Mouse (Mus musculus): Measurements from ENCODE around the gene B3gnt9. TPM values are rescaled to one million over a fixed set of nuclear protein-coding genes. Genes with fewer than 3 reads are reported as not detected.
A peak's percentile ranks its signal among the peaks of the same experiment; 100 is the strongest.

The B3gnt9 gene
- polyA plus RNA-seq, 1 experiment from 2014 or later: 50.8 TPM

DNA sequence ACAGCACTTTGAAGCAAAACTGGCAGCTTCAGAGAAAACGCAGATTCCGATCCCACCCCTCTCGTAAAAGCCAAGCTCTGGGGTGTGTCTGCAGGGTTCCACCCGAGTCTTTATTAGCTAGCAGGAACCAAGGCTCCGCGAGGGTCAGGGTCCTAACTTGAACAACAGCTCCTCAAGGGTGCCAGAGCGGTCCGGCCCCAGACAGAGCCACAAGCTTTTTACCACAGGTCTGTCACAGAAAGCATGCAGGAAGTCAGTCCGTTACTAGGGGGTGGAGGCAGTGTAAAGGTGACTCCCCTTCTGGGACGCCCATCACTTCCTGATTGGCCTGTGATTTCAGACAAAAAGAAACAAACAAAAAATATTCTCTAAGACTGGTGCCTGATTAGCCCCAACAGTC lies 10.2 kb upstream of the B3gnt9 start:
- no peak for ATAC-seq (ENCODE audit: insufficient number of reproducible peaks, low FRiP score, low TSS enrichment, low read depth)
- Histone ChIP-seq H3K27ac (no peak overlapping the region), H3K36me3 (no peaks in the 10 kb centered on the region), H3K4me1 (peaks cover 38% of the 10 kb centered on the region), H3K27me3 (peaks cover 72% of the 10 kb centered on the region), H3K4me2 (peak overlapping the region; percentile 86), H3K9ac (no peak overlapping the region), H3K9me3 (no peaks in the 10 kb centered on the region), H3K4me3 (peak overlapping the region; percentile 68)
- WGBS: 5% methylated on average over 10 of the region's 10 CpGs

DNA sequence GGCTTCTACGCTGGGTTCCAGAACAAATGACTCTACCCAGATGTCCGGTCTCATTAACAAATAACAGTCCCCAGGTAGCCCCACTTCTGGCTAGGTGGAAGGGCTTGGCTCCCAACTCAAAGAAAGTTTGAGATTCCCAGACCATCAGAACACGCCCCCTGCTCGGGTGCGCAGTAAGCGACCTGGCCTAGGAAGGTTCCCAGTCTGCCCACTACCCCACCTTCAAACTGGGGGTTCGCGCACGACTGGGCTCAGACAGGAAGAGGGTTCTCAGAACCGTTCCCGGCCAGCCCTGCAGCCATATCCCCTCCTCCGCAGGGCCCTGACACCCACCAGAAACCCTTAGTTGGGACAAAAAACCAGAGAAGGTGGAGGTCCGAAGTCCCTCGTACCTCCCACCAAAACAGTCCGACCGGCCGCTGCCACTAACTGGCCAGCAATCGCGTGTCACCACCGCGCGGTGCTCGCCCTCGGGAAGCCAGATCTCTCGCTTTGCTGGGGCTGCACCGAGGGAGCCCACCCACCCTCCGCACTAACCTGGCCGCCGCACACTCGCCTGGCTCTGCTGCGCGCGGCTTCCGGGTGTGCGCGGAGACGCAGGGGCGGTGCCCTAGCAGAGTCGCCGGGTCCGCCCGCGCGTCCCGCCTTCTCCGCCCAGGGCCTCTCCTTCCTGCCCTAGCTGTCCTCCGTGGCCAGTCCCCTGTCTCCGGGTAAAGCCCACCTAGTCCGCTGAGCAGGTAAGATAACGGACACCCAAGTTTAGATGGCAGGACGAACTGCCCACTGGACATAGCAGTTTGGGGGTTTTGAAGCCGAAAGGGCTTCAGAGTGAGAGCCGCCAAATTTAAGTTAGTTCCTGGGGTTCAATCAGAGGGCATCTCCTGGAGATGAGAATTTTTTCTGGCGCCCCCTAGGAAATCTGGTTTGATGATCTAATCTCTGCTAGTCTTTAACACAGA lies 9.3 kb upstream of the B3gnt9 start, which contains the start of the genes Tradd and Fbxl8:
Gene Tradd (minus strand): TSS at position 586 of the 959 bp plus-strand sequence.
Gene Fbxl8 (plus strand): TSS at position 625 of the 959 bp plus-strand sequence.
- Histone ChIP-seq H3K4me2 (peak within 1 kb of the TSS; percentile 86), H3K27me3 (peaks cover 71% of the 10 kb centered on the region), H3K9ac (peak within 1 kb of the TSS; percentile 51), H3K9me3 (no peaks in the 10 kb centered on the region), H3K36me3 (no peaks in the 10 kb centered on the region), H3K27ac (no peak within 1 kb of the TSS; the same call in 1 of the 2 replicates), H3K4me3 (peak within 1 kb of the TSS; percentile 68), H3K4me1 (peaks cover 38% of the 10 kb centered on the region)
- no peak for ATAC-seq (ENCODE audit: insufficient number of reproducible peaks, low FRiP score, low TSS enrichment, low read depth)
- 2% methylated on average over 54 of the region's 54 CpGs for WGBS

DNA sequence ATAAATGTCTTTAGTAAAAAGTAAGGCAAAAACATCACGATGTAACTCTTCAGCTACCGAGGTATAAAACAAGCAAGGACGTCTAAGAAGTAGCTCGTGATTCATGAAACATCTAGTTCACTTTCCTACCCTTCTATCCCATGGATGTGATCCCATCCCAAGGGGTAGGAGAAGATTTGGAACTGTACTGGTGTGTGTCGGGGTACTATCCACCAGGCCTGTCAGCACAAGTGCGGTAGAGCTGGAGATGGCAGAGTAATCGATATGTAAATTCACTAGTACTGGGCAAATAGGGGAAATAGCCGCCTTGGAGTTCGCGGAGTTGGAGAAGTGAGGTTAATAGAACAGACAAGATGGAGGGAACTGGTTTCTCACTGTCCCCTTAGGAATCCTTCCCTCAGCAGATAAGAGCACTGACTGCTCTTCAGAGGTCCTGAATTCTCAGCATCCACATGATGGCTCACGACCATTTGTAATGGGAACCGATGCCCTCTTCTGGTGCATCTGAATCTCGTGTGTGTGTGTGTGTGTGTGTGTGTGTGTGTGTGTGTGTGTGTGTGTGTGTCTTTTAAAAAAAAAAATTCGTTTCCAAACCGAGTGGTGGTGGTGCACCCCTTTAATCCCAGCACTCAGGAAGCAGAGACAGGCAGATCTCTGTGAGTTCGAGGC lies 8.4 kb upstream of the B3gnt9 start:
- Histone ChIP-seq H3K4me3 (peak overlapping the region; percentile 68), H3K4me1 (peaks cover 36% of the 10 kb centered on the region), H3K9me3 (no peaks in the 10 kb centered on the region), H3K27me3 (peaks cover 71% of the 10 kb centered on the region), H3K27ac (no peak overlapping the region), H3K9ac (no peak overlapping the region), H3K4me2 (peak overlapping the region; percentile 86), H3K36me3 (no peaks in the 10 kb centered on the region)
- ATAC-seq (ENCODE audit: insufficient number of reproducible peaks, low FRiP score, low TSS enrichment, low read depth): no peak
- WGBS: 39% methylated on average over 16 of the region's 16 CpGs

DNA sequence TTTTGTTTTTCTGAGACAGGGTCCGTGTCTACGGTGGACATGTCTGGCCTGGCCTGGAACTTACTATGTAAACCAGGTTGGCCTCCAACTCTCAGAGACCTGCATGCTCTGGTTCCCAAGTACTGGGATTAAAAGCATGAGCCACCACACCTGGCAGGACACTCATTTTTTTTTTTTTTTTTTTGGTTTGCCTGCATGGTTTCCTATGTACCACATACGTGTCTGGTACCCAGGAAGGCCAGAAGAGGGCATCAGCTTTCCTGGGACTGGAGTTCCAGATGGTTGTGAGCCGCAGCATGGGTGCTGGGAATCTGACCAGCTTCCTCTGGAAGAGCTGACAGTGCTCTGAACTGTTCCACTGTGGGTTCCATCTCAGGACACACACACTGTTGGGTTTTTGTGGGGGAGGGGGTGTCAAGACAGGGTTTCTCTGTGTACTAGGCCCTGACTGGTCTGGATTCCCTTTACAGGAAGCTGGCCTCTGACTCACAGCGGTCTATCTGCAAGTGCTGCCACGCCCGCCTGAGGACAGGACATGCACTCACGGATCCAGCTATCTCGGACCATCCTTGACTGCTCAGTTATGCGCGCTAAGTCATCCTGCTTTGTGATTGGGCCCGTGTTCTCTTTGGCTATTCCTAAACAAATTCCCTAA lies 6.5 kb upstream of the B3gnt9 start:
- Histone ChIP-seq H3K4me2 (no peak overlapping the region), H3K27ac (no peak overlapping the region), H3K36me3 (no peaks in the 10 kb centered on the region), H3K9ac (no peak overlapping the region), H3K9me3 (no peaks in the 10 kb centered on the region), H3K4me1 (peaks cover 31% of the 10 kb centered on the region), H3K27me3 (peaks cover 64% of the 10 kb centered on the region), H3K4me3 (no peak overlapping the region)
- ATAC-seq (ENCODE audit: insufficient number of reproducible peaks, low FRiP score, low TSS enrichment, low read depth): no peak
- 85% methylated on average over 12 of the region's 12 CpGs for WGBS

DNA sequence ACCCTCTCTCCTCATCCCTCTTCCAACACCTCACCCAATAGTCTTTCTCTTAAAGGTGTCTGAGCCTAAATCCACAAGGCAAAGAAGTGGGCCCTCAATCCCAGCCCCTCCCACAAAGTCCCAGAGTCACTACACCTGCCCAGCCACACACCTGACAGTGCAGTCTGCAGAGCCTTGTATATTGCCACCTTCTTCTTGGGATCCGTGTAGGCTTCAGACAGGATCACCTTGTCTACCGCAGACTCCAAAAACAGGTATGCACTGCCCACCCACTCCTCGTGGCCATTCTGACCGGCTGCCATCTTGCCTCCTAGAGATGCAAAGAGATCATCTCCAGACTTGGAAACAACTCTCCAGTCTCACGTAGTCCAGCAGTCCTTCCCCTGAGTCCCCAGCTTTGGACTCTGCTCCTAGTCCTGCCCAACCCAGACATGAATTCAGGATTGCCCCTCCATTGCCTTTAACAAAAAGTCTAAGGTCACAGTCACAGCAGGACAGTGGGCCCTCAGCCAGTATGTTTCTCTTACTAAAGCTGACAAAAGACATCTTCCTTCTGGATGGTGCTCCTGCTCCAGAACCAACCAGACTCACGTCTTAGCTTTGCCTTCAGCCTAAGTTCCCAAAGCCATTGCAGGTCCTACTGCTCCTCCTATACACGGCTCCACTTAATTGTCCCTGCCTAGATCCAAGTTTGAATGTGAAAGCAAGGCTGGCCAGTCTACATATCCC lies 5.6 kb upstream of the B3gnt9 start:
- Histone ChIP-seq H3K9ac (no peak overlapping the region), H3K4me2 (no peak overlapping the region), H3K27me3 (peaks cover 65% of the 10 kb centered on the region), H3K9me3 (no peaks in the 10 kb centered on the region), H3K4me1 (peaks cover 33% of the 10 kb centered on the region), H3K4me3 (no peak overlapping the region), H3K36me3 (no peaks in the 10 kb centered on the region), H3K27ac (no peak overlapping the region)
- WGBS: 61% methylated on average over 7 of the region's 7 CpGs
- no peak for ATAC-seq (ENCODE audit: insufficient number of reproducible peaks, low FRiP score, low TSS enrichment, low read depth)

DNA sequence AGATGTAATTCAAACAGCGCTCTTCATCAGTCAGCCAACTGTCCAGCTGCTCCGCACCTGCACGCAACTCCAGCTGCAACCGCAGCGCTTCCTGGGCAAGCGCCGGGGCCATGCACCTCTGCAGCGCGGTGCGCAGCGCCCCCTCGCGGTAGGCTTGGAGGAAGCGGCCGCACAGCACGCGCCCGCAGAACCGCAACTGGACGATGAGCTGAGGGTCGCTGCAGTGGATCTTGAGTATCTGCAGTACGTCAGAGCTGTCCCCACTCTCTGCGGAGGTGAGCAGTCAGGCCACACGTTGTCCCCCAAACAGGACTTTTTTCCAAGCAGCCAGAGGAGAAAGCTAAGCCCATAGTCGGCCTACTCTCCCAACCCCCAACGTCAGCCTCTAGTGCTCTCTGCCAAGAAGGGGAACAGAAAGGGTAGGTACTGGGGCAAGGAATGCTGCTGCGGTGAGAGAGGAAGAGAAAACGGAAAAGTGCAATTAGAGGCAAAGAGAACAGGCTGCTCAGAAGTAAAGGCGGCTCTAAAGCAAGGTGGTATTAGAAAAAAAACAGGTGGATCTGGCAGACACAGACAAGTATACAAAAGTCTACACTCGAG lies 4.9 kb upstream of the B3gnt9 start:
- H3K27me3 ChIP-seq: peaks cover 63% of the 10 kb centered on the region
- no peaks in the 10 kb centered on the region for H3K9me3 ChIP-seq
- no peak overlapping the region; the same call in 1 of the 2 replicates for H3K9ac ChIP-seq
- peak overlapping the region; percentile 78 for H3K4me2 ChIP-seq
- H3K27ac ChIP-seq: no peak overlapping the region
- no peak for ATAC-seq (ENCODE audit: insufficient number of reproducible peaks, low FRiP score, low TSS enrichment, low read depth)
- H3K4me1 ChIP-seq: peaks cover 33% of the 10 kb centered on the region
- H3K4me3 ChIP-seq: peak overlapping the region; percentile 38
- H3K36me3 ChIP-seq: no peaks in the 10 kb centered on the region
- 3% methylated on average over 30 of the region's 30 CpGs for WGBS

DNA sequence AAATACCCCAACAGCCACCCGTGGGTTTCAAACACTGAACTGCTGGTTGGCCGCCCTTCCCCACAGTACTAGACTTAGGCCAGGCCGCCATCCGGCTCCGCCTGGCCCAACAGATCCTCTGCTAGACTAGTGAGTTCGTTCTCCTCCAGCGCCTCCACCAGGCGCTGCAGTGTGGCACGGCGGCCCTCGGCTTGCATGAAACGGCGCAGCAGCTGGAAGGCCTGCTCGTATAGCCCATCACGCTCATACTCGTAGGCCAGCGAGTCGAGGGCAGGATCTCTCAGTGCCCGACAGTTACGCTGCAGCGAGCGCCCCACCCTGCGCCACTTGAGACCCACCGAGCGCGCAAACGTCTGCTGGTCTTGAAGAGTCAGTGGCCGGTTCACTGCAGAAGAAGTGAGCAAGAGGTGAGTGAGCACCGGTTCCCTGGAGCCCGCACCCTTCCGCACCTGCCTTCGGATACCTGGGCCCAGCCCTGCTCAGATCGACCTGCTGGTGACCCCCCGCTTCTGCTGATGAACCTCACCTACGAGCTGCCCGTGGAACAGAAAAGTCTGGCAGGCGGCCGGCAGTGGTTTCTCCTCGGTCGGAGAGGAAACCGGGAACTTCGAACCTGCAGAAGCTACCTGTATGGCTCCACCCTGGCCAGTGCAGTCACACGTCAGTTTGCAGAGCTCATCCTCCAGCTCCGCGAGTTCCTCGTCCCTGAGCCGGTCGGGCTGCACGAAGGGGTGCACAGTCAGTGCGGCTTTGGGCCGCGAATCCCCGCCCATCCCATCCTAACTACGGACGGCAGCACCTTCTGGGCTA lies 4.2 kb upstream of the B3gnt9 start:
- H3K27ac ChIP-seq: no peak overlapping the region
- no peaks in the 10 kb centered on the region for H3K36me3 ChIP-seq
- no peak for ATAC-seq (ENCODE audit: insufficient number of reproducible peaks, low FRiP score, low TSS enrichment, low read depth)
- H3K4me2 ChIP-seq: peak overlapping the region; percentile 78
- H3K9ac ChIP-seq: no peak overlapping the region; the same call in 1 of the 2 replicates
- 6% methylated on average over 55 of the region's 55 CpGs for WGBS
- peaks cover 62% of the 10 kb centered on the region for H3K27me3 ChIP-seq
- no peaks in the 10 kb centered on the region for H3K9me3 ChIP-seq
- peak overlapping the region; percentile 38 for H3K4me3 ChIP-seq
- peaks cover 35% of the 10 kb centered on the region for H3K4me1 ChIP-seq

DNA sequence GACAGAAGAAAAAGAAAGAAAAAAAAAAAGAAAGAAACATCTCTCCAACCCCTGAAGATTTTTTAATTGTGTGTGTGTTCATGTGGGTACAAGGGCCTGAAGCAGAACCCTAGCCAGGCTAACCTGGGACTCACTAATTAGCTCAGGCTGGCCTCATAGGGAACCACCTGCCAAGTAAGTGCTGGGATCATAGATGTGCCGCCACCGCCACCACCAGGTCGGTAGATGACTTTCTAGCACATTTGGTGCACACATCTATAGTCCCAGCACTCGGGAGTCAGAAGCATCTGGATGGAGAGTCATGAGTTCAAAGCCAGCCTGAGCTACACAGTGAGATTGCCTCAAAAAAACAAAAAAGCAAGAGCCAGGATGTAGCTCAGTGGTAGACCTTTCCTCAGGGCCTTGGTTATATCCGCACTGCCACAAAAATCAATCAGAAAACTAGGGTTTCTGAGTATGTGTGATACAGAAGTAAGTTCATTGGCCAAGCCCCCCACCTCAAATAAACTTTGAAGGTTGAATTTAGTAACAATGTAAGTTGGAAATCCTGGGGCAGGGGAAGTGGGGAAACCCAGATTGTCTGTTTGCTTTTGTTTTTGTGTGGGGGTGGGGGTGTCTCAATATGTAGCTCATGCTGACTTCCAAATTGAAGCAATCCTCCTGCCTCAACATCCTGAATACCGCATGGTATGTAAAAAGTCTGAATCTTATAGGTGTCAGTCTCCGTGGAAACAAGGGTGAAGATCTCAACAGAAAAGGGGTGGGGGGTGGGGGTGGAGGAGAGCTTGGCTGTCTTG lies 2.6 kb upstream of the B3gnt9 start:
- peaks cover 53% of the 10 kb centered on the region for H3K27me3 ChIP-seq
- H3K36me3 ChIP-seq: peaks cover 10% of the 10 kb centered on the region
- H3K27ac ChIP-seq: no peak overlapping the region
- H3K9ac ChIP-seq: no peak overlapping the region
- WGBS: 64% methylated on average over 7 of the region's 7 CpGs
- no peaks in the 10 kb centered on the region for H3K9me3 ChIP-seq
- no peak for ATAC-seq (ENCODE audit: insufficient number of reproducible peaks, low FRiP score, low TSS enrichment, low read depth)
- H3K4me1 ChIP-seq: peaks cover 43% of the 10 kb centered on the region
- H3K4me2 ChIP-seq: no peak overlapping the region
- H3K4me3 ChIP-seq: no peak overlapping the region

DNA sequence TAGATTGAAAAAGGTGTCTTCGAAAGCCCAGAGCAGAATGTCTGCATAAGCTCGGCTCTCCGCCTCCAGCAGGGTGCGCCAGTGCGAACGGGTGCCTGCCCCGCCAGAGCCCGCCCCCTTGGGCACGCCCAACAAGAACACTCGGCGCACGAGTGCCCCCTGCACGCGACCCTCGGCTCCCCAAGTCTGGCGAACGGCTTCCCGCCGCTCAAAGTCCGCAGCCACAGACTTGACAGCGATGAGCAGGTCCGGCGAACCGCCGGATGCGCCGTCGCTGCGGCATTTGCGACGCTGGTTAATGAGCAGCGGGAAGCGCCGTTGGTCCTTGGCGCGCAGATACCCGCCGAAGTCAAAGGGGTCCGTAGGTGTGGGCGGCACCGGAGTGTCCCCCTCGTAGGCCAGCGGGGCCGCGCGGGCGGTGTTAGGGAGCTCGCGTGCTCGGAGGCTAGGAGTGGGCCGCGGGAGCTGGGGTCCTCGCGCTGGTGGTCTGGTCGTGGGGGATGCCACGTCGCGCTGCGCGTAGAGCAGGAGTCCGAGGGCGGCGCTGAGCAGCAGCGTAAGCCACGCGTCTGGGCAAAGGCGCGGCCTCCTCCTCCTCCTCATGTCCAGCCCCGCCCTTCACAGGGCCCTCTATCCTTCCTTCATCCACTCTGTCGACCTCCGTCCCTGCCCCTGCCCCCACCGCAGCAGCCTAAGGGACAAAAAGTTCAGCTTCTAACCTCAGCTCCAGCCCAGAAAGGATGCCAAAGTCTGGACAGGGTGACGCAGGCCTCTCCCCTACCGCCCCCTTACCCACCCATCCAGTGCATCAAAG lies 594 bp downstream of the B3gnt9 start:
- peaks cover 40% of the 10 kb centered on the region for H3K36me3 ChIP-seq
- peak overlapping the region; percentile 75 for H3K4me2 ChIP-seq
- peak; percentile 87 for ATAC-seq (ENCODE audit: insufficient number of reproducible peaks, low FRiP score, low TSS enrichment, low read depth)
- peaks cover 30% of the 10 kb centered on the region for H3K27me3 ChIP-seq
- H3K4me1 ChIP-seq: peaks cover 33% of the 10 kb centered on the region
- H3K27ac ChIP-seq: peak overlapping the region; percentile 97
- no peaks in the 10 kb centered on the region for H3K9me3 ChIP-seq
- H3K9ac ChIP-seq: peak overlapping the region; percentile 64
- WGBS: under 1% methylated on average over 73 of the region's 74 CpGs
- peak overlapping the region; percentile 72 for H3K4me3 ChIP-seq
